Mouse (Mus musculus): ENCODE data around the gene Aktip.
A peak's percentile ranks its signal among the peaks of the same experiment; 100 is the strongest.

The Aktip gene

DNA sequence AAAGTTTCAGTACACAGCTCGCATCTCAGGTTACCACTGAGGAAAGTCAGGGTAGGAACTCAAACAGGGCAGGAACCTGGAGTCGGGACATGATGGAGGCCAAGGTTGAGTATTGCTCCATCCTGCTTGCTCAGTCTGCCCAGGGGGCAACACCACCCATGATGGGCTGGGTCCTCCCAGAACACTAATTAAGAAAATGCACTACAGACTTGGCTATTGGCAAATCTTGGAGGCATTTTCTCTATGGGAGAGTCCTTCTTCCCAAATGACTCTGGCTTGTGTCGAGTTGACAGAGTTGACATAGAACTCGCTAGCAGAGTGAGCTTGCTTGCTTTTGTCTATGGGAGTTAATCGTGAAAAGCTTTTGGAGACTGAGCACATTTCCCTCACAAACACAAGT is 6.8 kb downstream of the Aktip start:
- DNase-seq (ENCODE audit: inconsistent age in 2 of 2, low spot score in 1 of 2) = no peak

DNA sequence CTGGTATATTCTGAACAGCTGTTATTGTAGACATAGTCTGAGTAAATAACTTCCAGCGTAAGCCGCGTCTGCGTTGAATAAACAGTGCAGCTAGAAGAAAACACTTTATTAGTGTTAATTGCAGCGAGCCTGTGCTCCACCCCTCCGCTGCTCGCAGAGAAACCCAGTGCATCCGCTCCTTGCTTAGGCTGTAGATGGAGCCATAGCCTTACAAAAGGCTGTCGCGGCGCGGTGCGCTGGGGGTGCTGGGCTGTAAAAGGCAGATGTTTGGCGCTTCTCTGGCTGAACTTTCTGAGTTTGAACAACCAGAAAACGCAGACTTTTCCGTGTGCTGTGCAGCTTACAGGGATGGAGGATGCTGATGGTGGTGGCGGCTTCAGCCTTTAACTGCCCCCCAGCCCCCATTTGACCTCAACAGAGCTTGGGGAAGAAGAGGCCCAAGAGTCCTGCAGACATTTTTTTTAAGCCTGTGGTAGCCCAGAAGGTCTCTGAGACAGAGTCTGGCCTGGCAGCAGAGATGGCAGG is 8.9 kb downstream of the Aktip start:
- DNase-seq (ENCODE audit: inconsistent age in 2 of 2, low spot score in 1 of 2) = peak; percentile 27 to 69

DNA sequence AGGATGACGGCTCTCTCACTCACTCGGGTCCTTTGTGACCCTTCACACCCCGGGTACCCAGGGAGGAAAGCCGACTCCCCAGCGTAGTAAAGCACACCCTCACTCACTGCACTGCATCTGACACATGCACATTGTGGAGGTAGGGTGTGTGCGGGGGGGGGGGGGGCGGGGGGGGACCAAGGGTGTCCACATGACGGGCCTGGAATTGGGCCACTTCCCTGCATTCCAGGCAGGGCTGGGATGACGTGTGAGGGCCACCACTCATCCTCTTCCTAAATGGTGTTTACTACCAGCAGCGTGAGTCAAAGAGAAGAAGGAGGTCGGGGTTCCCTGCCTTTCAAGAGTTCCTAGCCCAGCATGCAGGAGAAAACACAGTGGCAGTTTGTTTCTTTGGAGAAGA is 11.6 kb downstream of the Aktip start:
- no peak for DNase-seq (ENCODE audit: inconsistent age in 2 of 2, low spot score in 1 of 2)

DNA sequence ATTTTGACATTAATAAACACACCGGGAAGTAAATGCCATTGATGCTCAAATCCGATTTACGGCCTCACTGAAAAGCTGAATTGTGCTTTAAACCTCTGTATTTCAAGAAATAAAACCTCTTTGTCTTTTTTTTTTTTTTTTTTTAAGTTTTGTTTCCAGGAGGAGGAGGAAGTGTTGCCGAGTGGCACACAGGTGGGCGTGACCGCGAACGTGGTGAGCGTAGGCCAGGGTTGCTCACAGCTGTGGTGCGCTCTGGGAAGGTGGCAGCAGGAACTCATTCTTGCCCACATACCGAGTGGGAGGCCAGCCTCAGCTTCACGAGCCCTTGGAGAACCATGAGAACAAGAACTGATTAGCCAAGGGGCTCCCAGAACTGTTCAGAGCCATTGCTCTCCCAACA is 13.4 kb downstream of the Aktip start:
- DNase-seq (ENCODE audit: inconsistent age in 2 of 2, low spot score in 1 of 2) = no peak

DNA sequence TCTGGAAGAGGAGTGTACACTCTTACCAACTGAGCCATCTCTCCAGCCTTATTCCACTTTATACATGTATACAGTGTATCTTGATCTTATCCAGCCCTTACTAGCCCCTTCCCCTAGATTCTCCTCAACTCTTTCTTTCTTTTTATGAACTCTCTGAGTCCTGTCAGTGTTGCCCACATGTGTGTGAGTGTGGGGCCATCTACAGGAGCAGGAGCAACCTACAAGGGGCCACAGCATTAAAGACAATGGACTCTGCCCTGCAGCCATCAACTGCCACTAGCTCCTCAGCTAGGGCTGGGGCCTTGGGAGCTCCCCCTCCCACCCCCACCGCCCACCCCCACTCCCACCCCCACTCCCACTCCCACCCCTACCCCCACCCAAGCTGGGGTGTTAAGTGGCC is 22.1 kb downstream of the Aktip start:
- no peak for DNase-seq (ENCODE audit: inconsistent age in 2 of 2, low spot score in 1 of 2)

GRCm38 (mm10) chr8:91176176-91176575 is 23.6 kb downstream of the Aktip start:
- DNase-seq (ENCODE audit: inconsistent age in 2 of 2, low spot score in 1 of 2) = peak; percentile 30 to 63

GRCm38 (mm10) chr8:91171605-91172004 is 28.2 kb downstream of the Aktip start:
- DNase-seq (ENCODE audit: inconsistent age in 2 of 2, low spot score in 1 of 2) = no peak

DNA sequence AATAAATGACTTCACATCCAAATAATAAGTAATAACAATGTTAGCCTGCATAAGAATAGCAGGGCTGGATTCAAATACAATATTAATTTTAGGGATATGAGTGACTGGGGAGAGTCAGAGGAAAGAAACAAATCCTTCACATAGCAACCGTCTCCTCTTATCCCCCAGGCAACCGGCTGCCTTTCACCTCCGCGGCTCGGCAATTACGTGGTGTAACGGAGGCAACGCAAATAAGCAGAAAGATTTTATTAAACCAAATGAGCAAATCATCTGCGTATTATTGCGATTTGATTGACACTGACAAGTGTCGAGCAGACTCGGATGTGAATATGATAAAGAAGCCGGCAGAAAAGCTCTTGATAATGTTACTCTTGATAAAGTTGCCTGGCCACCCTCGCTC is 28.9 kb downstream of the Aktip start:
- DNase-seq (ENCODE audit: inconsistent age in 2 of 2, low spot score in 1 of 2) = no peak

- DNase-seq (ENCODE audit: inconsistent age in 2 of 2, low spot score in 1 of 2) = no peak
Measured at GRCm38 (mm10) chr8:91170152-91170551, 29.6 kb downstream of the Aktip start.

DNA sequence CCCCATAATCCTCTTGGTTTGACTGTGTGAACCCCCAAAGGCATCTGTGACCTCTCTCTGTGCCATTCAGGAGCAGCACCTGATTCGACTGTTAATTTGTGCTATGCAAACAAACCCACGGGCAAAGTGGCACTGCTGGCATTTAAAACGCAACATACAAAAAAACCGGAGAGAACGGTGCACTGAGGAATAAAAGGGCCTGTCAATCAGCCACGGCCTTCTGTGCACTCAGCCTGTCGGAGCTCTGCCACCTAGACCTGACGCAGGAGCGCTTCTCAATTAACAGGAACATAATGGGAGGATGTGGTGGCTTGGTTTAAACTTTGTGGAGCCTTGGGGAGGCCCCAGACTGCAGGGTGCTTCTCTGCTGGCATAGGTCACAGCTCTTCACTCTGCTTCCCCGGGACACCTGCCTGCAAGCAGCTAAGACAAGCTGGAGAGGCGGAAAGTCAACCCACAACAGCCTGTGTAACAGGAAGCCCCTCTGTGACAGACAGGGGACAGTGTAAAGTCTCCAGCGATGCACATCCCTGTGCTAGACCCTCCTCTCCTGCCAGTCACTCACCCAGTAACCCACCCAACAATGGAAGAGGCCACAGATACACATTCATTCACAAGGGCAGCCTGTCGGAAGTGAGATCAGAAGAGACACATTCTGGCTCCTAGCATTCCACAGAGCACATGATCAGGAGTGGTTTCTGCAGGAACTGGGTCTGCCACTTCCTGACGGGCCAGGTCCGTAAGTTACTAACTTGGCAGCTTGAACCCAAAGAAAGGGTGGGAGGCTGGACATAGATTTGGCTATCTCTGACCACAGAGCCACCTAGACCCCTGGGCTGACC is 39.6 kb downstream of the Aktip start:
- DNase-seq (ENCODE audit: inconsistent age in 2 of 2, low spot score in 1 of 2) = no peak

- DNase-seq (ENCODE audit: inconsistent age in 2 of 2, low spot score in 1 of 2) = no peak
Measured at GRCm38 (mm10) chr8:91158617-91159016, 41.2 kb downstream of the Aktip start.

DNA sequence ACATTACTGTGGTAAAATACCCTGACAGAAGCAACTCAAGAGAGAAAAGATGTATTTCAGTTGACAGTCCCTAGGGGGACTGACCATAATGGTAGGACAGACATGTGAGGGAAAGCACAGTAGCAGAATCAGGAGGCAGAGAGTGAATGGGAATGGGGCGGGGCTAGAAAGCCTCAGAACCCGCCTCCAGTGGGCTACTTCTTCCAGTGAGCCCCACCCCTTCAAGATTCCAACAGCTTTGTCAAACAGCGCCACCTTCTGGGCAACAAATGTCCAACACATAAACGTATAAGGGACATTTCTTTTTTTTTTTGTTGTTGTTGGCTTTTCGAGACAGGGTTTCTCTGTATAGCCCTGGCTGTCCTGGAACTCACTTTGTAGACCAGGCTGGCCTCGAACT is 45.2 kb downstream of the Aktip start:
- DNase-seq (ENCODE audit: inconsistent age in 2 of 2, low spot score in 1 of 2) = peak in 1 of 2 experiments; percentile 42

- no peak for DNase-seq (ENCODE audit: inconsistent age in 2 of 2, low spot score in 1 of 2)
Measured at GRCm38 (mm10) chr8:91153831-91154230, 45.9 kb downstream of the Aktip start.

DNA sequence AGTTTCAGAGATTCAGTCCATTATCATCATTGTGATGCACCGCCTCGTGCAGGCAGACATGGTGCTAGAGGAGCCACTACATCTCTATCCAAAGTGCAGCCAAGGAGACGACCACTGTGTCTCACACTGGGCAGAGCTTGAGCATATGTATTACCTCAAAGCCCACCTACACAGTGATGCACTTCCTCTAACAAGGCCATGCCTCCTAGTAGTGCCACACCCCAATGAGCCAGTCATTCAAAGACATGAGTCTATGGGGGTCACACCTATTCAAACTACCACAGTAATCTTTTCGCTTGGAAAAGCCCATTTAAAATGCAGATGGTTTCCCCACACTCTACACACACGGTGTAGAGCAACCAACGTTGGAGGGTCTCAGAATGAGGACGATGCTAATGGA is 48.2 kb downstream of the Aktip start:
- DNase-seq (ENCODE audit: inconsistent age in 2 of 2, low spot score in 1 of 2) = no peak

GRCm38 (mm10) chr8:91149298-91149697 is 50.5 kb downstream of the Aktip start:
- DNase-seq (ENCODE audit: inconsistent age in 2 of 2, low spot score in 1 of 2) = no peak

DNA sequence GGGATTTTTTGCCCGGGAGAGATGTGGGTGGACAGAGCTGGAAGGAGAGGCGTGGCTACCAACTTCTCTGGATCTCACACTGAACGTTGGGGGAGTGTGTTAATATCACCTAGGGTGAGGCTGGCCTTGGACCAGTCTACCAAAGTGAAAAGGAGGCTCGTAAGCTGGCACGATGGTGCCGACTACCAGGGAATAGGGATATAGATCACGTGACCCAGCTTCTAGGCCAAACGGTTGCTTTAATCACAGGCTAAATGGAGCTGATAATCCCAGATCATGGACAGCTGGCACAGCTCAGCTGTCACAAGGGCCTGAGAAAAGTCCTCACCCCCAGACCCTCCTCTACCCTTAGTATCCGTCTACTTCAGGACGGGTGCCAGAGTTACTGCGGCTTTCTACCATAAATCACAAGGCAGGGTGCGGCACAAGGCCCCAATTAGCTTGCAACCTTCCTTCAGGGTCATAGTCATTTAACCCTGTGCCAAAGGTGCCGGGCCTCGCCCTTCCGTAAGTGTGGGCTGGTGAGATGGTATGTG is 51.1 kb downstream of the Aktip start:
- DNase-seq (ENCODE audit: inconsistent age in 2 of 2, low spot score in 1 of 2) = peak; percentile 20 to 74

GRCm38 (mm10) chr8:91147715-91148114 is 52.1 kb downstream of the Aktip start:
- DNase-seq (ENCODE audit: inconsistent age in 2 of 2, low spot score in 1 of 2) = peak; percentile 20 to 82

- DNase-seq (ENCODE audit: inconsistent age in 2 of 2, low spot score in 1 of 2) = no peak
Measured at GRCm38 (mm10) chr8:91140828-91141227, 58.9 kb downstream of the Aktip start.

- no peak for DNase-seq (ENCODE audit: inconsistent age in 2 of 2, low spot score in 1 of 2)
Measured at GRCm38 (mm10) chr8:91135308-91136181, 64.2 kb downstream of the Aktip start.

DNA sequence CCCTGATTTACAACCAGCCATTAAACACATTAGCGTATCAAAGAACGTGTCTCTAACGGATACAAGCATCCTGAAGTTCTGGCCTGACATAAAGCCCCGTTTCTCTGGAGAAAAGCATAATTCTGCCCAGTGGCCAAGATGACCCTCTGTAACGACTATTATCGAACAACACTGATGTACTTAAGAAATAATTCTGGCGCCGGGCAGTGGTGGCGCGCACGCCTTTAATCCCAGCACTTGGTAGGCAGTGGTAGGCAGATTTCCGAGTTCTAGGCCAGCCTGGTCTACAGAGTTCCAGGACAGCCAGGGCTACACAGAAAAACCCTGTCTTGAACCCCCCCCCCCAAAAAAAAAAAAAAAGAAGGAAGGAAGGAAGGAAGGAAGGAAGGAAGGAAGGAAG is 65.1 kb downstream of the Aktip start:
- peak in 1 of 2 experiments; percentile 29 for DNase-seq (ENCODE audit: inconsistent age in 2 of 2, low spot score in 1 of 2)

GRCm38 (mm10) chr8:91134070-91134475 is 65.7 kb downstream of the Aktip start:
- peak; percentile 100 for DNase-seq (ENCODE audit: inconsistent age in 2 of 2, low spot score in 1 of 2)

Measured in adrenal gland, adult (tissue).